Mouse (Mus musculus): Measurements from ENCODE around the gene Top2a.

The Top2a gene

GRCm38 (mm10) chr11:98954373-98954772, 69.6 kb downstream of the Top2a start:
- in situ Hi-C loops (cut with MboI; ENCODE audit: unreplicated experiment in 2 of 2), result no loop called here

DNA sequence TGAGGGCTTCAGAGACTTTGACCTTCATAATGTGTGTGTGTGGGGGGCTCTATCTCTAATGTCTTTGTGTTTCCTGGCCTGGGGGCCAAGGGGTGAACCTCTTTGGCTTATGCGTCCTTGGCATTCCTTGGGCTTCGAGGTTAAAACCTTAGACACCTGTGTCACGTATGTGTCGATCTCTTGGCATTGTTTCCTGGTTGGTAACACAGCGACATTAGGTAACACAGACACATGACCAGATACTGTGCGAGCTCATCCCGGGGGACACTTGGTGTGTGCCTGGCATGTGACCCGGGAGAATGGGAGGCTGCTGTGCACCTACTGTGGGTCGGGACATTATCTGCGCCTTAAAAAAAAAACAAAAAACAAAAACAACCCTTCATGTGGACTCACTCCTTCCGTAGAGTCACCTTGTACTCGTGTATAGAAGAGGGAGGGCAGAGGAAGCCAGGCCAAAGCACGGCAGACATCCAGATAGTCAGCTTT, 70.1 kb downstream of the Top2a start:
- in situ Hi-C loops (cut with MboI; ENCODE audit: unreplicated experiment in 2 of 2), result no loop called here

GRCm38 (mm10) chr11:98953361-98953760, 70.6 kb downstream of the Top2a start:
- in situ Hi-C loops (cut with MboI; ENCODE audit: unreplicated experiment in 2 of 2), result no loop called here

DNA sequence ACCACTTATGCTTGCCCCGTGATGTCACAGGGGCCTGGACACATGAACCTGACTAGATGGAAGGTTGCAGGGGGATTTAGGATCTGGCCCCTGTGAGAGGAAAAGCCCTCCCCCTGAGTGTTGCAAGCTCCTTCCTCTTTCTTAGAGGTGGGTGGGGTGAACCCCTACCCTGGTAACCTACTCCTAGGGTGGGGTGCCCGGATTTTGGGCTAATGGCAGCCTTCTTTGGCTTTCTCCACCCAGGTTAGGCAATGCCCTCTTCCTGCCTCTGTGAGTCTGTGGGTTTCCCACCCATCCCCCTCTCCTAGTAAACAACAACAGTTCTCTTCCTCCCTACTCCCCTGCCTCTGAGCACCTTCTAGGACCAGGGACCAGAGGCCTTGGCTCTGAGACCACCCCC, 71.3 kb downstream of the Top2a start:
- in situ Hi-C loops (cut with MboI; ENCODE audit: unreplicated experiment in 2 of 2), result no loop called here

GRCm38 (mm10) chr11:98952111-98952510, 71.9 kb downstream of the Top2a start:
- in situ Hi-C loops (cut with MboI; ENCODE audit: unreplicated experiment in 2 of 2), result no loop called here

- in situ Hi-C loops (cut with MboI; ENCODE audit: unreplicated experiment in 2 of 2), result no loop called here
Measured at GRCm38 (mm10) chr11:98951026-98951906, 72.7 kb downstream of the Top2a start.

DNA sequence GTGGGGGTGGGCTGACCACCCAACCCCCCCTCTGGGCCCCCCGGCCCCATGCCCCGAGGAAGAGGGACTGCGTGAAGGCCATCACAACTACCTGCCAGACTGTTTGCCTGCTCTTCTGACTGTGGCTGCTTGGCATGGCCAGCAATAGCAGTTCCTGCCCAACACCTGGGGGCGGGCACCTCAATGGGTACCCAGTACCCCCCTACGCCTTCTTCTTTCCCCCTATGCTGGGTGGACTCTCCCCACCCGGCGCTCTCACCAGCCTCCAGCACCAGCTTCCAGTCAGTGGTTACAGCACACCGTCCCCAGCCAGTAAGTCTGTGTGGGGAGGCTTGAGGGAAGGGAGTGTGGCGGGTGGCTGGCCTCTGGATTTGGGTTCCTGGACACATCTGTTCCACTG, 73.5 kb downstream of the Top2a start:
- in situ Hi-C loops (cut with MboI; ENCODE audit: unreplicated experiment in 2 of 2), result no loop called here

GRCm38 (mm10) chr11:98949958-98950460, 74.0 kb downstream of the Top2a start:
- in situ Hi-C loops (cut with MboI; ENCODE audit: unreplicated experiment in 2 of 2), result loop anchor here in 1 of 2 experiments (25.0 kb wide), 1 partner anchor 1637 kb away; no protein-coding TSS in a partner anchor

DNA sequence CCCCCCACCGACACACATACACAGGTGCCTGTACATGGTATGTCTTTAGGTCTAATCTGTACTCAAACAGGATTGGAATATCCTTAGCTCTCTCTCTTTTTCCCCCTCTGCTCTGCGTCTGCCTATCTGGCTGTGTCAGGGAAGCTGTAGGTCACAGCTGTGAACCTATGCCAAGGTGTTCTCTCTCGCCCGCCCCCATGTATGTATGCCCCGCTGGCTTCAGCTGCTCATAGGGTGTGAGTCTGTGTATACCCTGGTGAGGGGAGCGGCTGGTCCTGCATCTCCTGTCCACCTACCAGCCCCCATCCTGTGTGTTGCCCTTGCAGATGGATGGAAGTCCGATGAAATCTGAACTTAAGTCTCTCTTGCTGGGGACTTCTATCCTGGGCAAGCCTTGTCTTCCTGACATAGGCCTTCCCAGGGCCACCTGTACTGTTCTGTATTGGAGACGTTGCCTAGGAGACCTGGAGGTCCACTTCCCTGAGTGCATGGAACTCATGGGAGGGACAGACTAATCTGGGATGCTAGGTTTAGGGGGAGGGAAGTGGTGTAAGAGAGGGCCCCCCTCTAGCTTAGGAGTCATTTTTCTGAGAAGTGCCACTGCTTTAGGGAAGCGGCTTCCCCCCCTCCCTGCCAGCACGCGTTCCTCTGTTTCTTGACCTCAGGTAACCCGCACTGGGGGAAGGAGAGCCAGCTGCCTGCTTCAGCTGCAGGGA, 74.6 kb downstream of the Top2a start:
- in situ Hi-C loops (cut with MboI; ENCODE audit: unreplicated experiment in 2 of 2), result loop anchor here in 1 of 2 experiments (25.0 kb wide), 1 partner anchor 1638 kb away; no protein-coding TSS in a partner anchor

DNA sequence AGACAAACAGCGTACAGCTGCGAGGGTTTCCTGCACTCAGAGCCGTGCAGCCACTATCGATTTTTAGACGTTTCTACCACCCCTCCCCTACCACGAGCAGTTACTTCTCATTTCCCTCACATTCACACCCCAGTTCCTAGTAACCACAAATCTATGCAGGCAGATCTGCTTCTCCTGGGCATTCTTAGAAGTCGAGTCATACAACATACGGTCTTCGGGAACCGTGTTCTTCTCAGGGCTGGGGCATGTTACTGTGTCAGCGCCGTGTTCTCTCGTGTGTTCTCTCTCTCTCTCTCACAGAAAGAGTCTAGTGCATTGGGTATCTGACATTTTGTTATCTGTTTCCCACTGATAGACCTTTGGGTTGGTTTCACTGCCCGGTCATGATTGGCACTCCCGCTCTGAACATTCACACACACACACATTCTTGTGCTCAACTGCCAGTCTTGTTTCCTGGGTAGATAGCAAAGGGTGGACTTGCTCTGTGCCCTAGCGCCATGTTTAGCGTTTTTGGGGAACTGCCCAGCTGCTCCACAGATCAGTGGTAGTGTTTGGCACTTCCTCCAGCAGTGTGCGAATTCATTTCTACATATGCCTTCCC, 75.9 kb downstream of the Top2a start:
- in situ Hi-C loops (cut with MboI; ENCODE audit: unreplicated experiment in 2 of 2), result loop anchor here in 1 of 2 experiments (25.0 kb wide), 1 partner anchor 1639 kb away; no protein-coding TSS in a partner anchor

GRCm38 (mm10) chr11:98945605-98945977, 78.4 kb downstream of the Top2a start:
- in situ Hi-C loops (cut with MboI; ENCODE audit: unreplicated experiment in 2 of 2), result loop anchor here in 1 of 2 experiments (25.0 kb wide), 1 partner anchor 1642 kb away; no protein-coding TSS in a partner anchor

- in situ Hi-C loops (cut with MboI; ENCODE audit: unreplicated experiment in 2 of 2), result loop anchor here in 1 of 2 experiments (25.0 kb wide), 1 partner anchor 1642 kb away; no protein-coding TSS in a partner anchor
Measured at GRCm38 (mm10) chr11:98944897-98945604, 78.9 kb downstream of the Top2a start.

- in situ Hi-C loops (cut with MboI; ENCODE audit: unreplicated experiment in 2 of 2), result loop anchor here in 1 of 2 experiments (25.0 kb wide), 1 partner anchor 1643 kb away; no protein-coding TSS in a partner anchor
Measured at GRCm38 (mm10) chr11:98943741-98944461, 80.1 kb downstream of the Top2a start.

All from v-Abl transformed pro-B cells (cell line).